Mouse (Mus musculus) liver, postnatal 0 days (tissue): ENCODE measurements around the gene Rundc3a.

Experiments
- CTCF ChIP-seq: sonication (generic); IDR thresholded peaks from 2 replicates; pipeline ENCODE4 v1.5.1; 2016; ENCODE audit warnings: antibody characterized with exemption, low read depth
- EP300 ChIP-seq: IDR thresholded peaks from 2 replicates; pipeline ENCODE4 v1.6.1; 2016; ENCODE audit warnings: antibody characterized with exemption, low read depth, mild to moderate bottlenecking

DNA sequence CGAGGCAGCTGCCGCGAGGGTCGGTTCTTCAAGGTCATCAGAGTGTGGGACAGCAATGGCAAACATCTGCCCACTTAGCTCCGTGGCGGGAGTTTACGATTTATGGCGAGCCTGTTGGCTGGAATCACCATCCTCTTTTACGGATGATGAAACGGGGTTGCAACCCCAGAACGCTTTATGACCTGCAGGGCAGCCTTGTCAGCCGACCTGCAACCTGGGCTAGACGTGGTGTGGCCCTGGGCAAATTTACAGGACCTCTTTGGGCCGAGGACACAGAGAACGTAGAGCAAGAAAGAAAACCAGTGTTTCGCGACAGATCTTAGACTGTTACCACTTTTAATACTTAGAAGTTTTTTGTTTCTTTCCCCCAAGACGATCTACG, 14.6 kb downstream of the Rundc3a start, which contains the start of gene Slc25a39:
- TF ChIP-seq CTCF = no peak
- TF ChIP-seq EP300 = no peak
